In the genomic region with DNA sequence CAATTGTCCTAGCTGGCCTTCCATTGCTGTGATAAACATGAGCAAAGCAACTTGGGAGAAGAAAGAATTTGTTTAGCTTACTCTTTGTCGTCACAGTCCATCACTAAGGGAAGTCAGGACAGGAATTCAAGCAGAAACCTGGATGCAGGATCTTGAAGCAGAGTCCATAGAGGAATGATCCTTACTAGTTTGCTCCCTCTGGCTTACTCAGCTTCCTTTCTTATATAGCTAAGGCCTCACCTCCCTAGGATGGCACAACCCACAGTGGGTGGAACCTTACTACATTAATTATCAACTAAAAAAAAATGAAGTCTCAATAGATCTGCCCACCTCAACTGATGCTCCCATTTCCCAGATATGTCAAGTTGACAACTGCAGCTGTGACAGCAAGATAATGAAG, we compare ENCODE assay signal across 22 mouse cellular contexts. TPM values are rescaled to one million over a fixed set of nuclear protein-coding genes. Genes with fewer than 3 reads are reported as not detected.
DNase-seq lines count a peak whose midpoint lies in the region; ATAC-seq and TF ChIP-seq lines count a peak whose summit lies in the region.
"Had no signal": no experiment of that assay in that cellular context is flagged by ENCODE, and none has a peak within 500 bp of the region (broad histone marks: within the 10 kb centered on the region; RNA-seq: fewer than 3 reads in every experiment).

No protein-coding gene starts in this region.

- no peak for DNase-seq in neural tube, embryonic 10.5 days (ENCODE audit: extremely low spot score, low spot score)
- no peak for DNase-seq in lung, postnatal 4 days
- no peak for DNase-seq in embryo, embryonic 9.5 days (ENCODE audit: extremely low spot score)
- DNase-seq in layer of hippocampus, adult 9-11 months, result no peak
- DNase-seq: adrenal gland, adult 2 months; adrenal gland, adult 8-10 months; adrenal gland, postnatal 10 days; adrenal gland, postnatal 14 days; adrenal gland, postnatal 25 days; adrenal gland, postnatal 36 days; B cell, adult 2 months; cerebellum, adult 11 months; cerebellum, adult 11-12 months had no signal

- no peaks in the 10 kb centered on the region for H3K4me1 ChIP-seq in intestine, embryonic 15.5 days (replicated peaks)
- no peaks in the 10 kb centered on the region for H3K4me1 ChIP-seq in intestine, embryonic 16.5 days (ENCODE audit: control insufficient read depth, insufficient read depth, low read length)
- H3K4me1 ChIP-seq in intestine, postnatal 0 days (replicated peaks; ENCODE audit: control insufficient read depth, insufficient read depth, low read length), result no peaks in the 10 kb centered on the region
- H3K4me1 ChIP-seq in small intestine, adult 2 months (ENCODE audit: control insufficient read depth, insufficient read depth, insufficient read length, low read length), result peaks cover 8% of the 10 kb centered on the region; the same call in 1 of the 2 replicates

- no peaks in the 10 kb centered on the region for H3K27me3 ChIP-seq in intestine, embryonic 15.5 days (replicated peaks)
- H3K27me3 ChIP-seq in intestine, embryonic 16.5 days (replicated peaks; ENCODE audit: control insufficient read depth, insufficient read depth, low read length), result no peaks in the 10 kb centered on the region
- H3K27me3 ChIP-seq in intestine, postnatal 0 days (replicated peaks; ENCODE audit: control insufficient read depth, insufficient read depth, low read length), result no peaks in the 10 kb centered on the region
- H3K27me3 ChIP-seq in small intestine, adult 2 months (ENCODE audit: control insufficient read depth, insufficient read depth, low read length), result no peaks in the 10 kb centered on the region
- H3K27me3 ChIP-seq: CH12.LX, Patski had no signal

- H3K9me3 ChIP-seq in intestine, embryonic 15.5 days, result no peaks in the 10 kb centered on the region
- H3K9me3 ChIP-seq in intestine, embryonic 16.5 days (ENCODE audit: control insufficient read depth, low read length), result no peaks in the 10 kb centered on the region
- no peaks in the 10 kb centered on the region for H3K9me3 ChIP-seq in intestine, postnatal 0 days (ENCODE audit: control insufficient read depth)
- H3K9me3 ChIP-seq: G1E had no signal

- H3K4me3 ChIP-seq in intestine, embryonic 15.5 days (replicated peaks), result no peak overlapping the region
- H3K4me3 ChIP-seq in intestine, embryonic 16.5 days (ENCODE audit: low read length), result no peak overlapping the region
- no peak overlapping the region for H3K4me3 ChIP-seq in intestine, postnatal 0 days (ENCODE audit: low read depth, low read length)
- no peak overlapping the region for H3K4me3 ChIP-seq in small intestine, adult 2 months (ENCODE audit: low read depth, low read length)

- no peak overlapping the region for H3K27ac ChIP-seq in intestine, embryonic 15.5 days
- peak overlapping the region; percentile 43 for H3K27ac ChIP-seq in intestine, embryonic 16.5 days (ENCODE audit: low read length)
- H3K27ac ChIP-seq in intestine, postnatal 0 days (ENCODE audit: low read depth, low read length), result peak overlapping the region; percentile 70
- H3K27ac ChIP-seq in small intestine, adult 2 months (ENCODE audit: insufficient read depth, low read depth, low read length), result peak overlapping the region; percentile 96

- peak; percentile 46 for ATAC-seq in intestine, embryonic 15.5 days
- peak; percentile 53; the same call in 1 of the 2 replicates for ATAC-seq in intestine, embryonic 16.5 days
- peak; percentile 65 for ATAC-seq in intestine, postnatal 0 days
- ATAC-seq: activated CD4-positive, CD25-positive, alpha-beta regulatory T cell, adult 4 months; CD4-positive, CD25-positive, alpha-beta regulatory T cell, adult 4 months had no signal

- H3K36me3 ChIP-seq in intestine, embryonic 15.5 days, result no peaks in the 10 kb centered on the region
- H3K36me3 ChIP-seq in intestine, embryonic 16.5 days (ENCODE audit: control insufficient read depth, insufficient read depth, low read length), result no peaks in the 10 kb centered on the region
- no peaks in the 10 kb centered on the region for H3K36me3 ChIP-seq in intestine, postnatal 0 days (ENCODE audit: control insufficient read depth, insufficient read depth)
- H3K36me3 ChIP-seq in small intestine, adult 2 months (ENCODE audit: control insufficient read depth, insufficient read depth, low read length), result no peaks in the 10 kb centered on the region
- H3K36me3 ChIP-seq: G1E had no signal

- no peak for TF ChIP-seq CTCF in intestine, postnatal 0 days (IDR thresholded peaks at IDR 0.05; ENCODE audit: low read depth)
- TF ChIP-seq CTCF in small intestine, adult 2 months (IDR thresholded peaks at IDR 0.05; ENCODE audit: extremely low read depth, insufficient read length, insufficient replicate concordance, low read depth, low read length), result no peak

- no peak overlapping the region for H3K4me2 ChIP-seq in intestine, embryonic 15.5 days (replicated peaks)
- H3K4me2 ChIP-seq in intestine, embryonic 16.5 days (ENCODE audit: low read depth, low read length), result no peak overlapping the region
- H3K4me2 ChIP-seq in intestine, postnatal 0 days (replicated peaks; ENCODE audit: low read depth), result 0 out of 2 replicates have a peak overlapping the region, but pooled peaks have one; percentile 30

- WGBS in intestine, embryonic 15.5 days, result 56% methylated on average over 1 of the region's 1 CpGs
- 39% methylated on average over 1 of the region's 1 CpGs for WGBS in intestine, embryonic 16.5 days
- 42% methylated on average over 1 of the region's 1 CpGs for WGBS in intestine, postnatal 0 days
- 20% methylated on average over 1 of the region's 1 CpGs for WGBS in small intestine, adult 2 months

- no peak for TF ChIP-seq POLR2A in small intestine, adult 2 months (IDR thresholded peaks at IDR 0.05; ENCODE audit: low read depth, low read length)

- H3K9ac ChIP-seq in intestine, embryonic 15.5 days, result no peak overlapping the region
- no peak overlapping the region for H3K9ac ChIP-seq in intestine, embryonic 16.5 days (ENCODE audit: low read depth, low read length)
- no peak overlapping the region for H3K9ac ChIP-seq in intestine, postnatal 0 days (ENCODE audit: low read depth, low read length)

RNA-seq across cellular contexts. Expression of gene Cobl, which starts 52.8 kb away (rescaled TPM):
- polyA plus RNA-seq in intestine, embryonic 15.5 days (2015; fragmentation: Nextera tagmentation; extraction: Ambion mirVana), result 9.0 and 9.3 TPM in 2 replicates
- 7.4 and 8.8 TPM in 2 replicates for polyA plus RNA-seq in intestine, embryonic 16.5 days (2015; fragmentation: Nextera tagmentation; extraction: Ambion mirVana)
- 6.3 and 8.5 TPM in 2 replicates for polyA plus RNA-seq in intestine, postnatal 0 days (2015; fragmentation: Nextera tagmentation; extraction: Ambion mirVana)
- 7.0 and 42.1 TPM in 2 replicates for polyA plus RNA-seq in small intestine, adult 2 months (2012; rRNA removed)
- polyA plus RNA-seq: activated CD4-positive, CD25-positive, alpha-beta regulatory T cell, adult 4 months; G1E had no signal
